Mouse (Mus musculus) cerebral cortex, adult 2 months (tissue): Measurements from ENCODE around the gene Slc22a23.

Experiments used
- WGBS: fragments of 180-500 bp; shearing (Covaris S2); methylation state at CpG from one replicate; pipeline ENCODE4 v1.1.7; 2018; 5-methylcytosine and 5-hydroxymethylcytosine counted together

Gene Slc22a23

GRCm38 (mm10) chr13:34133326-34134071 is 211.5 kb downstream of the Slc22a23 start:
- WGBS: 13% methylated on average over 15 of the region's 15 CpGs

- WGBS: 25% methylated on average over 6 of the region's 6 CpGs
Observed at GRCm38 (mm10) chr13:34132875-34133274, 212.1 kb downstream of the Slc22a23 start.

- WGBS: 24% methylated on average over 15 of the region's 15 CpGs
Observed at GRCm38 (mm10) chr13:34132299-34132698, 212.7 kb downstream of the Slc22a23 start.

DNA sequence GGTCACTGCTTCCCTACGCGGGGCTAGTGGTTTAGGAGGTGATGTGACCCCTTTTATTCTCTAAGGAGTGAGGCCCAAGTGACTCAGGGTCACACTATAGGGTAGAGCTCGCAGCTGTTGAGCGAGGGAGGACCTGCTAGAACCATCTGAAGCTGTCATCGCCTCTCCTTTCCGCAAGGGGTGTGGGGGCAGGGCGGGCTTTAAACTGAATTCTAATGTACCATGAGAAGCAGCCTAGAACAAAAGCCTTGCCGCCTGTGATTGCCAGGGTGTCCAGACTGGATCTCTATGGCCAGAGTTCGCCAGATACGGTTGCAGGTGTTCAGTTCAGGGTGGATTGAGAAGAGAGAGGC is 213.3 kb downstream of the Slc22a23 start:
- WGBS: 13% methylated on average over 10 of the region's 10 CpGs

DNA sequence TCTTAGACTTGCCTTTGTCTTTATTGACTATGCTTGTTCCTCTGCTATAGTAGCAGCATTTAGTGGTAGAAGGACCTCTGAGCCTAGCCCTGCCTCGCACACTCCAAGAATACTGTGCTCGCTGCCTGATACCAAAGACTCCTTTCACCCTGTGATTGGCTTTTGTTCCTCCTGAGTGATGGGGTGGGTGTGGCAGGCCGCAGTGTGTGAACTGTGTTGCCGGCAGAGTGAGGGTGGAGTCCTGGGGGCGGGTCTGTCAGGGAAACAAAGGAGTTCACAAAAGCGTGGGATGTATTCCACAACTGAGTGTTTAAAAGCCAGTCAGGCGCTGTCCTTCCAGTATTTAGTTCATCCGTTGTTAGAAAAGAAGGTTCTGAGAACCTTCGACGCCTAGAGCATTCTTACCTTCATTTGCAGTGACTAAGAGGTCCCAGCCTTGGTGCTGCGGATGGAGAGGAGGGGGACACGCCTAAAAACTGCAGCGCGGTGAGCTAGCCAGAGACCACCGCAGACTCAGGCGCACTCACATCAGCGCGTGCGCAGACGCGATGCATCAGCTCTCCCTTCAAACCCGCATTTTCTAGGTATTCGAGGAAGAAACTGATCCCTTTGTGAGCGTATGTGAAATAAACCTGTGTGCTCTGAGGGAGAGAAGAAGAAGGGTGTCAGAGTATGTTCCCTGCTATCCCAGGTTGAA is 213.8 kb downstream of the Slc22a23 start:
- whole genome bisulfite sequencing: 5% methylated on average over 24 of the region's 24 CpGs

GRCm38 (mm10) chr13:34130226-34130731 is 214.7 kb downstream of the Slc22a23 start, which contains the start of gene Tubb2b:
TSS of gene Tubb2b (minus strand) at chr13:34130466.
- WGBS: under 1% methylated on average over 26 of the region's 26 CpGs

GRCm38 (mm10) chr13:34129485-34130225 is 215.3 kb downstream of the Slc22a23 start:
- under 1% methylated on average over 31 of the region's 31 CpGs for WGBS
